Mouse (Mus musculus) left cerebral cortex, postnatal 25 days (tissue): ENCODE data around the gene Hoxd11. TPM values are rescaled to one million over a fixed set of nuclear protein-coding genes. Genes with fewer than 3 reads are reported as not detected.

ENCODE experiments used
- DNase-seq, 2 experiments: peaks; one replicate each; pipeline ENCODE4 v3.0.0; 2022; ENCODE audit warnings: low spot score in 2 of 2, mixed read lengths in 1 of 2
- intact Hi-C: fragments of 180-260 bp; cut with DNase I; formaldehyde crosslinking; loops from one replicate; pipeline ENCODE4 v1.15.1; 2025
- microRNA-seq, 2 experiments: library from miRNA; unstranded; fragments of <30 nt; microRNA quantifications; one replicate each; pipeline ENCODE4 v1.2.0; 2022
- total RNA-seq, 2 experiments: library from RNA; stranded (reverse); gene quantifications; 2 replicates each; pipeline ENCODE4 v1.2.3; 2021

The Hoxd11 gene
- total RNA-seq, 2 experiments from 2014 or later, result not detected

DNA sequence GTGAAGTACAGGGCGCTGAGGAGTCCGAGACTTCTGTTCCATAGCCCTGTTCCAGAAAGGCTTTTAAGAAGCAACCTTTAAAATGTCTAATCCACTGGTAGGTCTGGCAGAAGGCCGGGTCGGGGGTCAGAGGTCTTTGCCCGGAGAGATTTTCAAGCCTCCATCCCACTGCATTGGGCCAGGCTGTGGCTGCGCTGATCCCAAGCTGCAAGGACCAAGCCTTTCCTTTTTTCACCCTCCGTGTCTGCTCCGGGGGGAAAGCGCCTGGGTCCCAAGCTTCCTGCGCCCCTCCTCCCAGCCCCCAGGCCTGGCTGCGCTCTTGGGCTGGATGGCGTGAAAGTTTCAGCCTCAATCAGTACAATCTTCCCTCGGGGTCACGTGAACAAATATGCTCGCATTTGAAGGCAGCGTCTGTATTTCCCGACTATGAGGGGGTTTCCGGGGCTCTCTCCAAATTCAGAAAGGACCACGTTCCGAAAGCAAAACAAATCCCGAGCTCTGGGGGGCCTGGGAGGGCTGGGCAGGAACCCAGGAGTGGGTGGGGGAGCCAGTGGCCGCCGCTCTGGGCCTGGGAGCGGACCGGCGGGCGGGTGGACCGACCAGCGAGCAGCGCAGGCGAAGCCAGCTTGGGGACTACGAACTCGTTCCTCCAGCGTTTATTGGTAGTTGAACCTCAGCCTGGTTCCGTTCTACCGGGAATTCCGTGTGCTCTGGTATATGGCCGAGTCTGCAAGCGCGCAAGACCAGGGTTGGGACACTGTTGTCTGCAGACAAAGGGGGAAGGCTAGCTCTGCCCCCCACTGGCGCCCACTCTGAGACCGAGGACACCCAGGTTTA, 56.7 kb downstream of the Hoxd11 start:
- DNase-seq, result no peak
- intact Hi-C loops, result loop anchor here (10.0 kb wide), 1 partner anchor 1461 kb away; the partner anchor contains the start of gene Sp9

Small RNAs within 50 kb of the gene (microRNA-seq; reads per million reads assigned to microRNA genes)
- gene Gm44463 (0 reads per million in 2 experiments), gene Mir10b (15.1 to 35.2 reads per million in 2 experiments)

Other genes starting within 250 kb of the Hoxd11 start
- gene Lnpk, start 100.1 kb upstream of the Hoxd11 start, total RNA-seq, result 10 to 100 TPM; 69.7 to 77.6 TPM
- not detected for gene Evx2, start 20.0 kb upstream of the Hoxd11 start, total RNA-seq
- gene Hoxd13, start 11.2 kb upstream of the Hoxd11 start, total RNA-seq, result not detected
- not detected for gene Hoxd12, start 4.5 kb upstream of the Hoxd11 start, total RNA-seq
- gene Hoxd10, start 12.4 kb downstream of the Hoxd11 start, total RNA-seq, result not detected
- not detected for gene Hoxd9, start 18.2 kb downstream of the Hoxd11 start, total RNA-seq
- gene Hoxd8, start 25.1 kb downstream of the Hoxd11 start, total RNA-seq, result under 1 TPM in 1 of 2 experiments, not detected in 1; 0.14 TPM
- gene Hoxd3, start 32.4 kb downstream of the Hoxd11 start, total RNA-seq, result not detected
- gene Hoxd4, start 32.4 kb downstream of the Hoxd11 start, total RNA-seq, result not detected
- gene Gm28230, start 47.2 kb downstream of the Hoxd11 start, total RNA-seq, result not detected
- gene Hoxd1, start 83.4 kb downstream of the Hoxd11 start, total RNA-seq, result under 1 TPM in 1 of 2 experiments, not detected in 1; 0.37 TPM
- 10 to 100 TPM; 43.5 to 49.0 TPM for gene Mtx2, start 146.2 kb downstream of the Hoxd11 start, total RNA-seq